Mouse (Mus musculus): ENCODE data around the gene Itpr2.

GRCm38 (mm10) chr6:146136646-146137045 is 365.4 kb downstream of the Itpr2 start:
- TF ChIP-seq CTCF (IDR thresholded peaks at IDR 0.05; ENCODE audit: low read depth, low read length) (no peak), POLR2A (IDR thresholded peaks at IDR 0.05; ENCODE audit: borderline replicate concordance, low read depth, low read length) (no peak)
